Mouse (Mus musculus): Measurements from ENCODE around the gene Lclat1.

DNA sequence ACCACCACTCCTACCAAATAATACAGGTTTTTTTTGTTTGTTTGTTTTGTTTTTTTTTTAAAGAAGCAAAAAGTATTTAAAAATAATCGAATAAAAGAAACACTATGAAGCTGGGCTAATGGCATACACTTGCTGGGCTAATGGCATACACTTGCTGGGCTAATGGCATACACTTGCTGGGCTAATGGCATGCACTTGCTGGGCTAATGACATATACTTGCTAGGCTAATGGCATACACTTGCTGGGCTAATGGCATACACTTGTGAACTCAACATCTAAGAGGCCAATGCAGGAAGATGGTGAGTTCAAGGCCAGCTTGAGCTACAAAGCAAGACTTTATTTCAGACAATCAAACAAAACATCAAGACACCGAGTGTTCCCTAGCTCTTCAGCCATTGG, 154.8 kb downstream of the Lclat1 start:
- no peak for TF ChIP-seq POLR2A (IDR thresholded peaks at IDR 0.05; ENCODE audit: insufficient read length, low read depth)
- no peak for TF ChIP-seq USF1 (IDR thresholded peaks at IDR 0.05; ENCODE audit: low read depth)
- TF ChIP-seq E2F4 (IDR thresholded peaks at IDR 0.05; ENCODE audit: insufficient read depth) = no peak
- TF ChIP-seq TCF12 (IDR thresholded peaks at IDR 0.05; ENCODE audit: insufficient read depth, poor library complexity, severe bottlenecking) = no peak
- no peak for TF ChIP-seq TCF3 (IDR thresholded peaks at IDR 0.05; ENCODE audit: insufficient read length, low read depth)
- no peak for TF ChIP-seq MAX (IDR thresholded peaks at IDR 0.05; ENCODE audit: low read depth)
- no peak for TF ChIP-seq POLR2AphosphoS2 (IDR thresholded peaks at IDR 0.05; ENCODE audit: insufficient read length, low read depth)
- TF ChIP-seq CEBPB (IDR thresholded peaks at IDR 0.05; ENCODE audit: insufficient read depth, poor library complexity, severe bottlenecking) = no peak
- no peak for TF ChIP-seq MYOD1 (IDR thresholded peaks at IDR 0.05; ENCODE audit: control insufficient read depth in 1 of 3, insufficient read length in 2 of 3, low read depth in 2 of 3)
- TF ChIP-seq REST (IDR thresholded peaks at IDR 0.05; ENCODE audit: insufficient read depth, insufficient read length) = no peak
